Mouse (Mus musculus): ENCODE results near the gene Hp.

DNA sequence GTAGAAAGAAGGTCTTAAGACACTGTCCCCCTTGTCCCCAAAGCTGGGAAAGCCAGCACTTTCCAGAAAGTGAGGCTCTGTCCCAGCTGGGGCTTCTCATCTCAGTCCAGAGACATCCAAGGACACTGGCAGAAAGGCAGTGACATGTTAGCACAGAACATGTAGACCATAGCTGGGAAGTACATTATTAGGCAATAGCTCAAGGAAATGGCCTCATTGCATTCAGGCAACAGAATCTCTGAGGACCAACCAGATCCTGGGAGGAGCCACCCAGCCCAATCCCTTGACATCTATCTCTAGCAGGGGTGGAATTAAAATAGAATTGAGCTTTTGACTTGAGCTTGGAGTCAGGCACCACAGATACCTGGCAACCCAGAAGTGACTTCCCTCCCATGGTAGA is 6.7 kb upstream of the Hp start:
- TF ChIP-seq CTCF (IDR thresholded peaks at IDR 0.05; ENCODE audit: insufficient read depth, low read length) (no peak), POLR2A (IDR thresholded peaks at IDR 0.05; ENCODE audit: borderline replicate concordance, extremely low read depth, low read depth, low read length) (no peak)

Data from lung, adult 2 months (tissue).